Mouse (Mus musculus): ENCODE measurements around the gene Gm17190.

The Gm17190 gene

DNA sequence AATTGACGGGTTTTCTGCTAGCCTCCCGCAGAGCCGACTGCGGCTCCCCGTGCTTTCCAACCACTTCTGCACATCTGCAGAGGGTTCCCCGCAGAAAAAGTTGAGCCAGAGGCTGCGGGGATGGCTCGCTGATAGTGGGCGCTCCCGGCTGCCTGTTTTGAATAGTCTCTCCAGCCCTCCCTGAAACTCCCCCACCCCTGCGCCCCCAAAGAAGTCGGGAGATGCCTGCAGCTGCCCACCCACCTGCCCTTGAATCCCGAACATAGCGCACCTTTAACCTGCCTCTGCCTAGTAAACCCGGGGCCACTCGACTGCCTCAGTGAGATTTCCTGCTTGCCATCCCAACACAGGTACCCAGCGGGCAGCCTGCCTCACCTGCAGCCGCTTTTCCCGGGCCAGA lies 50.1 kb downstream of the Gm17190 start:
- TF ChIP-seq GATA4 (IDR thresholded peaks at IDR 0.05; ENCODE audit: insufficient replicate concordance, low read length), result no peak

GRCm38 (mm10) chr13:96132401-96132816 lies 50.6 kb downstream of the Gm17190 start, which contains the start of gene Sv2c:
TSS of gene Sv2c (minus strand) at chr13:96132577.
- no peak for TF ChIP-seq GATA4 (IDR thresholded peaks at IDR 0.05; ENCODE audit: insufficient replicate concordance, low read length)

Measured in liver, adult (tissue).